Mouse (Mus musculus) gastrocnemius, postnatal 36 days (tissue): ENCODE data around the gene Abhd14b. TPM values are rescaled to one million over a fixed set of nuclear protein-coding genes. Genes with fewer than 3 reads are reported as not detected.

Experiments used
- DNase-seq, 2 experiments: peaks; one replicate each; pipeline ENCODE4 v3.0.0; 2022
- intact Hi-C: fragments of 180-260 bp; cut with DNase I; formaldehyde crosslinking; loops from one replicate; pipeline ENCODE4 v1.15.1; 2025
- total RNA-seq, 2 experiments: library from RNA; stranded (reverse); gene quantifications; 2 replicates each; pipeline ENCODE4 v1.2.3; 2021

Gene Abhd14b
- total RNA-seq, 2 experiments from 2014 or later, result 3.5 to 4.5 TPM

GRCm38 (mm10) chr9:106421865-106422160, 25.4 kb upstream of the Abhd14b start:
- intact Hi-C loops, result loop anchor here (1.0 to 10.0 kb wide), 4 partner anchors 73 to 207 kb away; no protein-coding TSS in a partner anchor

GRCm38 (mm10) chr9:106428719-106429220, 18.5 kb upstream of the Abhd14b start:
- intact Hi-C loops, result loop anchor here (10.0 kb wide), 1 partner anchor 214 kb away; no protein-coding TSS in a partner anchor
- DNase-seq, result no peak

More at GRCm38 (mm10) chr9:106421865-106422160, 25.4 kb upstream of the Abhd14b start:
- peak; percentile 67 to 78 for DNase-seq

- intact Hi-C loops, result loop anchor here (10.0 kb wide), 2 partner anchors 215 to 255 kb away; partner anchors contain the start of gene Wdr82
- DNase-seq, result peak; percentile 90 to 96
These were observed 17.8 kb upstream of the Abhd14b start, which contains the start of gene Rpl29 for GRCm38 (mm10) chr9:106429221-106430014. Rpl29 (plus strand) TSS chr9:106429454.

- no peak for DNase-seq
- intact Hi-C loops, result loop anchor here (10.0 kb wide), 1 partner anchor 255 kb away; the partner anchor contains the start of gene Wdr82
These were observed 17.3 kb upstream of the Abhd14b start for GRCm38 (mm10) chr9:106430015-106430264.

GRCm38 (mm10) chr9:106433389-106433788, 13.9 kb upstream of the Abhd14b start:
- DNase-seq, result no peak
- intact Hi-C loops, result loop anchor here (10.0 kb wide), 1 partner anchor 259 kb away; the partner anchor contains the start of gene Wdr82

GRCm38 (mm10) chr9:106436566-106436965, 10.7 kb upstream of the Abhd14b start:
- DNase-seq, result no peak
- intact Hi-C loops, result loop anchor here (10.0 kb wide), 1 partner anchor 262 kb away; the partner anchor contains the start of gene Wdr82

GRCm38 (mm10) chr9:106442680-106443079, 4.6 kb upstream of the Abhd14b start:
- intact Hi-C loops, result no loop called here
- DNase-seq, result no peak

- DNase-seq, result no peak
These were observed 2.4 kb upstream of the Abhd14b start for GRCm38 (mm10) chr9:106444836-106445235.

GRCm38 (mm10) chr9:106447951-106448350, 692 bp downstream of the Abhd14b start:
- DNase-seq, result no peak
- intact Hi-C loops, result loop anchor here (2.0 kb wide), 1 partner anchor 29 kb away; the partner anchor contains the start of gene Parp3

More at GRCm38 (mm10) chr9:106444836-106445235, 2.4 kb upstream of the Abhd14b start:
- intact Hi-C loops, result no loop called here

- DNase-seq, result peak; percentile 82 to 86
- intact Hi-C loops, result loop anchor here (2.0 kb wide), 1 partner anchor 28 kb away; the partner anchor contains the start of gene Parp3
These were observed 1.3 kb downstream of the Abhd14b start for GRCm38 (mm10) chr9:106448498-106449031.

GRCm38 (mm10) chr9:106449947-106450346, 2.7 kb downstream of the Abhd14b start:
- intact Hi-C loops, result loop anchor here (2.0 to 10.0 kb wide), 2 partner anchors 27 to 435 kb away; partner anchors contain the start of genes Parp3 and Rbm15b
- DNase-seq, result no peak

- intact Hi-C loops, result loop anchor here (10.0 kb wide), 1 partner anchor 434 kb away; the partner anchor contains the start of gene Rbm15b
- DNase-seq, result peak; percentile 61 to 65
These were observed 3.4 kb downstream of the Abhd14b start for GRCm38 (mm10) chr9:106450661-106451060.

- no peak for DNase-seq
- intact Hi-C loops, result loop anchor here (10.0 kb wide), 1 partner anchor 434 kb away; the partner anchor contains the start of gene Rbm15b
These were observed 4.0 kb downstream of the Abhd14b start for GRCm38 (mm10) chr9:106451298-106451697.

- intact Hi-C loops, result loop anchor here (10.0 kb wide), 1 partner anchor 433 kb away; the partner anchor contains the start of gene Rbm15b
- no peak for DNase-seq
These were observed 4.6 kb downstream of the Abhd14b start for GRCm38 (mm10) chr9:106451899-106452298.

- intact Hi-C loops, result loop anchor here (10.0 kb wide), 1 partner anchor 432 kb away; the partner anchor contains the start of gene Rbm15b
These were observed 5.1 kb downstream of the Abhd14b start for GRCm38 (mm10) chr9:106452351-106452750.

GRCm38 (mm10) chr9:106452821-106453220, 5.6 kb downstream of the Abhd14b start:
- DNase-seq, result no peak
- intact Hi-C loops, result loop anchor here (10.0 kb wide), 1 partner anchor 432 kb away; the partner anchor contains the start of gene Rbm15b

More at GRCm38 (mm10) chr9:106452351-106452750, 5.1 kb downstream of the Abhd14b start:
- no peak for DNase-seq

GRCm38 (mm10) chr9:106453271-106454070, 6.2 kb downstream of the Abhd14b start, which contains the start of gene Pcbp4:
Pcbp4 (plus strand) TSS chr9:106453291.
- intact Hi-C loops, result loop anchor here (10.0 kb wide), 1 partner anchor 431 kb away; the partner anchor contains the start of gene Rbm15b
- peak in 1 of 2 experiments; percentile 67 for DNase-seq

- intact Hi-C loops, result loop anchor here (10.0 kb wide), 1 partner anchor 431 kb away; the partner anchor contains the start of gene Rbm15b
- no peak for DNase-seq
These were observed 7.0 kb downstream of the Abhd14b start for GRCm38 (mm10) chr9:106454071-106454761.
